Mouse (Mus musculus): Measurements from ENCODE around the gene Acrbp. TPM values are rescaled to one million over a fixed set of nuclear protein-coding genes. Genes with fewer than 3 reads are reported as not detected.

Gene Acrbp
- total RNA-seq, 2 experiments from 2014 or later: 7.3 to 8.0 TPM

DNA sequence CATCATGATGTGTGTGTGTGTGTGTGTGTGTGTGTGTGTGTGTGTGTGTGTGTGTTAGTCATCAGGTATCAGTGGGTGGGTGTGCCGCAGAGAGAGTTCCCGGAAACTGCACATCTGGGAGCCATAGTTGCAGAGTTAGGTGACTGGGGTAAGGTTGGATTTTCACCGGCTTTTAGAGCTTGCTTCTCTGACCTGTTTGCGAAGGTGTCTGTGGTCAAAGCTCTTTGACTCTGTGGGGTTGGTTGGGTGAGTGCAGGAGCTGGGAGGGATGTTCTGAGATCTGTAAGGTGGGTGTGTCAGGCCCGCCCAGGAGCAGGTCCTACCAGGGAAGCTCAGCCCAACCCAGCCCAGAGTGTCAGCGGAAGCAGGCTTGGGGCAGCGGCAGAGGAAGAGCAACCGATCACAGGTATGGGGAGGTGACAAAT, 18.1 kb downstream of the Acrbp start, which contains the start of gene Lpar5:
Gene Lpar5, plus strand, starts transcription at position 350 of the 425 bp plus-strand sequence.
- DNase-seq (ENCODE audit: low spot score in 2 of 2): no peak

DNA sequence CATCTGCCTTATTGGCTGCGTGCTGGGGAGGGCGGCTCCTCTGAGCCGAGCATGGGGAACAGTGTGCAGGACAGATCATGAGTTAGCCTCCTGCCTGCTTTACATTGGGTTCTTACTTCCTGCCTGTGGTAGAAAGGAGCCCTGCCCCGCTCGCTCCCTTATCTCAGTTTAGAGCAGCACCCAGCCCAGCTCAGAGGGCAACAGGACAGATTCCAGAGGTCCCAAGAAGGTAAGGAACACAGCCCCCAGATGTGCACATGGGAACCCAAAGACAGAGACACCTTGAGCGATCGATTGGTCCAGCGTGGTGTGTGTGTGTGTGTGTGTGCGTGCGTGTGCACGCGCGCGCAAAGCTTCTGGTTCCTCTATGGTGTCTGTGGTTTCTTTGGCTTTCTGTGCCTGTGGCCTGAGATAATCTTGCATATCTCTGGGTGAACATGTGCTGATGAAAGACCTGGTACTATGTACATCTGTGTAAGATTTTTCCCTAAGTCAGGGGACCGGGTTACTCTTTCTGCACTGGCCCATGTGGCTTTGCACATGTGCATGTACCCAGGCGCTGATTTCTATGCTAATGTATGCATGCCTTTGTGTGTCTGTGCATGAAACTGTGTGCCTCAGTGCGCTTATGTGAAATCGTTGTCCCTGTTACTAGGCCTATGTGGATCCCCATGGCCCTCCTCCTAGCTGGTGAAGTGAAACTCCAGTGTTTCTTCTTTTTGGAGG, 21.8 kb downstream of the Acrbp start:
- DNase-seq (ENCODE audit: low spot score in 2 of 2): no peak

DNA sequence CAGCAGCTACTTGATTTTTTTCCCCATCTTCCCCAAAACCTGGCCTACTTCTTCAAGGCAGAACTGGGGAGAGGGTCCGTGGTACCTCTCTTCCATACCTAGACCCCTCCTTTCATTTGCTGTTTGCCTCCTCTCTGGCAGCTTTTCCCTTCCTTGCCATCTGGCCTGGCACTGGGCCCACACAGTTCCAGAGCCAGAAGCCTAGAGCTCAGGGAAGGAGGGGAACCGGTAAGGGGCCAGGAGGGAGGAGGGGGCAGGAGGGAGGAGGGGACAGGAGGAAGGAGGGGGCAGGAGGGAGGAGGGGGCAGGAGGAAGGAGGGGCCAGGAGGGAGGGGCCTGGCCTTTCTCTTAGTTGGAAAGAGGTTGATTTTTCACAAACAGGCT, 22.4 kb downstream of the Acrbp start:
- DNase-seq (ENCODE audit: low spot score in 2 of 2): no peak

DNA sequence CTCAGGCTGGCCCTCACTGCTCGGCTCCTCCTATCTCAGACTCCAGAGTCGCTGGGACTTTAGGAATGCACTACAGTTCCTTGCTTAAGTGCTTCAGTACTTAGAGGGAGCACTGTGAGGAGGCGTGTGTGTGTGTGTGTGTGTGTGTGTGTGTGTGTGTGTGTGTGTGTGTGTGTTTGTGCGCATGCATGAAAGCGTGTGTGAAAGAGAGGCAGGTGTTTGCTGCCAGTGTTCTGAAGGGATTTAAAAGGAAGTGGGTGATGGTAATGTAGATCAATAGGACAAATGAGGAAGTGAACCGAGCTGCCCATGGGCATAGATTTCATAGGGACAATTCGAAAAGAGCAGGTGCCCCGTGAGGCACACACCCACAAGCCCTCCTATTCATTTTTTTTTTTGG, 24.3 kb downstream of the Acrbp start:
- no peak for DNase-seq (ENCODE audit: low spot score in 2 of 2)

DNA sequence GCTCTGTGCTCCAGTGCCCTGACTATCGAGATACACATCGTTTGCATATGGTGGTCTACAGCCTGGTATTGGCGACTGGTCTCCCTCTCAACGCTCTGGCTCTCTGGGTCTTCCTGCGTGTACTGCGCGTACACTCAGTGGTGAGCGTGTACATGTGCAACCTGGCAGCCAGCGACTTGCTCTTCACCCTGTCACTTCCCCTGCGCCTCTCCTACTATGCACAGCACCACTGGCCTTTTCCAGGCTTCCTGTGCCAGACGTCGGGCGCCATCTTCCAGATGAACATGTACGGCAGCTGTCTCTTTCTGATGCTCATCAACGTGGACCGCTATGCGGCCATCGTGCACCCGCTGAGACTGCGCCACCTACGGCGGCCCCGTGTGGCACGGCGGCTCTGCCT, 31.9 kb downstream of the Acrbp start:
- DNase-seq (ENCODE audit: low spot score in 2 of 2): no peak

DNA sequence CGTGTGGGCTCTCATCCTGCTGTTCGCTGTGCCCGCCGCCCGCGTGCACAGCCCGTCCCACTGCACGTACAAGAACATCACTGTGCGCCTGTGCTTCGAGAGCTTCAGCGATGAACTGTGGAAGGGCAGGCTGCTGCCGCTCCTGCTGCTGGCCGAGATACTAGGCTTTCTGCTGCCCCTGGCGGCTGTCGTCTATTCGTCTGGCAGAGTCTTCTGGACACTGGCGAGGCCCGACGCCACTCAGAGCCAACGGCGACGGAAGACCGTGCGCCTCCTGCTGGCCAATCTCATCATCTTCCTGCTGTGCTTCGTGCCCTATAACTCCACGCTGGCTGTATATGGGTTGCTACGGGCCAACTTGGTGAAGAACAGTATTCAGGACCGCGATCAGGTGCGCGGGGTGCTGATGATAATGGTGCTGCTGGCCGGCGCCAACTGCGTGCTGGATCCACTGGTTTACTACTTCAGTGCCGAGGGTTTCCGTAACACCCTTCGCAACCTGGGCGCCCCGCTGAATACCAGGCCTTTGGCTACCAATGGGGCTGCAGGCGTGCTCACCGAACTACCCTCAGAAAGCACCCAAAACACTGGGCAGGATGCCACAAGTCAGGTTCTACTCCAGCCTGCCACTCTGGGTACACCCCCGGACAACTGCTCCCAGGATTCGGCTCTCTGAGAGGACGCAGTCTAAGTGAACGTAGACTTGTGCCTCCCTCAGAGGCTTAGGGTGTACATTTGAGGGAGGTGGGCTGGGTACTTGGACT, 32.5 kb downstream of the Acrbp start:
- DNase-seq (ENCODE audit: low spot score in 2 of 2): peak; percentile 74 to 78

DNA sequence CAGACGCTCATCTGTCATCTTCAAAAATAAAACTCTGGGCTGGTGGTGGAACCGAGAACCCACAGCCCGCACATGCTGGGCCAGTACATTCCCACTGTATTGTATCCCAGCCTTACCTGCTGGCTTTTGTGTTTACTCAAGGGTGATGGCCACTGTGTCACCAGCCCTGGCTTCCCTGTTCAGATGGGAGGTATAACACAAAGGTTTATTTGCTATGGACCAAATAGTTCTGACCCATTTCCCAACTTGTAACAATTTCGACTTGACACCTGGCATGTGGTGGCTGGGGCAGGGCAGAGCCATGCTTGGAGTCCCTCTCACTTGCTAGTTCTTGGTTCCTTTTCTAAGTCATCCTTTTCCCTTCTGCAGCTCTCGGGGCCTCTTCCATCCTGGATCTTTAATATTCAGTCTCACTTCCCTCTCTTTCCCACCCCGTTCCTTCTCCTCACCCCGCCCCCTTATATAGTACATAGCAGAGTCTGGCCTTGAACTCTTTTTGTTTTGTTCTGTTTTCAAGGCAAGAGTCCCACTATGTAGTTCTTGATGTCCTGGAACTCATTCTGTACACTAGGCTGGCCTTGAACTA, 33.4 kb downstream of the Acrbp start:
- no peak for DNase-seq (ENCODE audit: low spot score in 2 of 2)

DNA sequence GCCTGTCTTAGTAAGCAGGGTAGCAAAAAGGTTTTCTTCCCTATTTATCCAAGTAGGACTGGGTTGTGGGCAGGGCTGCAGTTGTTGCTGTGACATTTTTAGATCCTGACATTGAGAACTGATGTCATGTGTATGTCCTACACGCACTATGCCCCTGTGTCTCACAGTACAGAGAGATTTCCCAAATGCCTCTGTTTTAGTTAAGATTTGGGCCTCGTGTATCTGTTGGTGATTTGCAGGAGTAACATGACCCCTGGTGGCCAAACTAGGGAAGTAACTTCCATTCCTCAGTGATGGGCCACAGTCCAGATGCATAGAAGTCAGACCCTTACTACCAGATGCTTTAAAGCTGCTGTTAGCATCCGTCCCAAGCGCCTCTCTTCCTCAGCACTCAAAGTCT, 34.9 kb downstream of the Acrbp start:
- no peak for DNase-seq (ENCODE audit: low spot score in 2 of 2)

DNA sequence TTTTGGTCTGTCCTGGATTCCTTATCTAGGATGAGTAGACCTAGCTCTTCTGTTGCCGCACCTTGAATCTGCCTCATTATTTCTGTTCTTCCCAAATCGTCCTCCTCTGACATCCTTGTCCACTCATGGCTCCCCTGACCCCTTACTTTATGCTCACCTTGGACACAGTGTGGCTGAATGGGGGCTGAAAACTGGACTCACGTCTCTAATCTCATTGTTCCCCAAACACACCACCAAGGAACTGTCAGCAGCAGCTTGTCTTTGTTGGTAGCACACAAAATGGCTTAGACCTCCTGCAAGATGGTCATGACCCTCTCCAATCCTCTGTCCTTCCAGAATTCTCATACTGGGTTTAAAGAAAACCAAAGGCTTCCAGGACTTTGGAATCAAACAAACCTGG, 38.4 kb downstream of the Acrbp start:
- no peak for DNase-seq (ENCODE audit: low spot score in 2 of 2)

DNA sequence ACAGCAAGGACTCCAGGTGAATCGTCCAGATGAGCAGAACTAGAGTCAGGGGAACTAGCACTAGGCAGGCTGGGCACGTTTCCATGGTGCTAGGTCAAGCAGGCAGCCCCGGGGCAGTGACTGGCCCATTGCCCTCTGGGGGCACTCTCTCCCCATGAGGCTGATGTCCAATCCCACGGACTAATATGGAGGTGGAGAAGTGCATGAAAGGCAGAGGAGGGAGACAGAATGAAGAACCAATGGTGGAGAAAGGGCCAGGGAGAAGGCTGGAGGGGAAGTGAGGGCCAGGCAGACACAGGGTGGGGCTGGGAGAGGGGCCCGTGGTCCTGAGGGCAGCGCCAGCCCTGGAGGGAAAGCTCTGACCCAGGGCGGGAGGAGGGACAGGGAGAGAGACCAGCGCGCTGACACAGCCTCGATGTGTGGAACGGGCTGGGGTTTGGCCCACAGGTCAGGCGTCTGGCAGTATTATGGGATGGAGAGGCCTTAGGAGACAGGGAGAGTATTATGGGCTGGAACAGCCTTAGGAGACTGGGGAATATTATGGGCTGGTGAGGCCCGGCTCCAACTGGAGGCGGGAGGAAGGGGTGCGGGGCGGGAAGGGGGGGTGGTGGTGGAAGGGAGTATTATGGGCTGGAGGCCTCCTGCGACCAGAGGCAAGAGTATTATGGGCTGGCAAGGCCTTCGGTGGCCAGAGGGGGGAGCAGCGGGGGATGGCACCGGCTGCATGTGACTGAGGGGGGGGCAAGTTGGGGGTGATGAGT, 39.3 kb downstream of the Acrbp start:
- peak; percentile 43 to 69 for DNase-seq (ENCODE audit: low spot score in 2 of 2)

DNA sequence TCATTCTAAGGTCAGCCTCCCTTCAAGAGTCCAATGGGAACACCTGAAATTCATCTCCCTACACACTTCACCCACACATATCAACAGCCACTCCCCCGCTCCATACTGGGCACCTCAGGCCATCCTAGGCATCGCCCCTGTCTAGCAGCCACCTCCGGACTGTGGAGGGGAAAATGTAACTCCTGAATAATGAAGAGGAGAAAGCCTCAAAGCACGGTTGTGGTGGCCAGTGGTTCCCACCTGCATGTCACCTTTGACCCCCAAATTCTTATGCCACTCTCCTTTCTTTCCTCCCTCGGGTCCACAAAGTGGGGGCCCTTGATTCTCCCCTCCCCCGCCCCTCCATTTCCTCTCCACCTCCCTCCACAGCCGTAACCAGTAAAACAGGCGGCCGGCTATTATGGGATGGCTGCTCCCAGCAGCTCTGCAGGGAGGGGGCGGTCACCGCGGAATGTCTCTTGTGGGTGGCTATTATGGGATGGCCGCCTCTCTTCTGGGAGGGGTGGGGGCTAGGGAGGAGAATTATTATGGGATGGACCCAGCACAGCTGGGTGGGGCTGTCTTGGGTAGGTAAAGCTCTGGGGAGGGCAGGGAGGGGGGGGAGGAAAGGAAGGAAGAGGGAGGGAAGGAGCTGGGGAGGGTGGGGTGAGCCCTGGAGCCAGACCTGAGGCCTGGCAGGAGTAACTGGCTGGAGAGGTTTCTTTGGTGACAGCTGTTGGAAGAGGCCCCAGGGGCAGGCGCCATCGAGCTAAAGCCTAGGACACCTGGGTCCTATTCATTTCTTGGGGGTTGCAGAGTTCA, 40.2 kb downstream of the Acrbp start:
- peak in 1 of 2 experiments; percentile 58 for DNase-seq (ENCODE audit: low spot score in 2 of 2)

DNA sequence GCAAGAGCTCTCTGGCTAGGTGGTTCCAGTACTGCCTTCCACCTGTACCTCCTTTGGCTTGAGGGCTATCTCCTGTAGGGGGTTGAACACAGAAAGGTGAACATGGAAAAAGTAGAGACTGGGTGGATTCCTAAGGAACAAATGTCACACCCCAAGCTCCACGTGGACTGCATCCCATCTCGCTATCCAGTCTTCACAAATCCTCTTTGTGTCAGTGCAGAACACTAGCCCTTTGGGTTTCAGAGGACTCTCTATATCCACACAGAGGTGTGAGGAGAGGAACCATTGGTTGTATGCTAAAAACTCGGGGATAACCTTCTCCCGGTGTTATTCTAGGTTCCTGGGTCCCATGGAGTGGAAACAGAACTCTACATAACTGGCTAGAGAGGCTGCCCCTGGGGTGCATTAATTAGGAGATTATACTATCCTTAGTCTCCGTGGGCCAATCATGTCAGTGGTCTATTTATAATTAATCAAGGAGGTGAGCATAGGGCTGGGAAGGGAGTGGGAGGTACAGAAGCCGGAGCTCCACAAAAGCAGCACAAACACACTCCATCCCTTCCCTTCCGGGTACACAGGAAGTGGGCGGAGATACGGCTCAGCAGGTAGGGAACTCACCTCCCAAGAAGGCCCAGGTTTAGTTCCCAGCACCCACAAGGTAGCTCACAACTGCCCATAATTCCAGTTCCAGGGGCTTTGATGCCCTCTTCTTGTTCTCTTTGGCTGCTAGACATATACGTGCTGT, 41.0 kb downstream of the Acrbp start:
- no peak for DNase-seq (ENCODE audit: low spot score in 2 of 2)

DNA sequence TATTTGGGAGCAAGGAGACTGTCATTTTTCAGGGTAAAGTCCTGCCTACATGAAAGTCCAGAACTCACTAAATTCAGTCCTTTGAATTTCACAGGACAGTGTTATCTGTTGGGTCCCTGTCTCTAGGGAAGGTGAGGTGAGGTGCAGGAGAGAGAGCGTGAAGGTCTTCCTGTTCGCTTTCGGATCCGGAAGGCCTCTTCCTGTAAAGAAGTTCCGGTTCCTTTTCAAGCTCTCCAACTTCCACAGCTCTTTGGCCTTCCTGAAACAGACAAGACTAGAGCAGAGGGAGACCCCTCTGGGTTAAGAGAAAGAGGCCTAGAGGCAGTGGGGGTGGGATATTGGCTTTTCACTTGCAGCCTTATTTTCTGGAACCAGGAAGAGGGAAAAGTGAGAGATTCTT, 42.9 kb downstream of the Acrbp start:
- DNase-seq (ENCODE audit: low spot score in 2 of 2): no peak

DNA sequence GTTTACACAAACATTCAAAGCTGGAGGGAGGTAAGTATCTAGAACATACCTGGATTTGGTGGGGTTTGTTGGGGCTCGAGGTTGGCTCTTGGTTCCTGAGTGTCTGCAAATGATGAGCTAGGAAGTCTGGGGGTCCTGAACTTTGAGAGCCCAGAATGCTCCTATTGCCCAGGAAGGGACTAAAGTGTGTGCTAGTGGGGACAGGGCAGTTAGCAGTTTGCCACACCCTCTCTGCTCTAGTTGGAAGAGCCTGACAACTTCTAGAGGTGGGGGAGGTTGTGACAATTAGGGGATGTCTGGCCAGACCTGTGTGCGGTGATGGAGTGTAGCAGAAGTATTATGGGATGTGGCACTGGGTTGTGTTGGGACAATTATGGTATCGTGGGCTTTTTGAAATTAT, 45.4 kb downstream of the Acrbp start:
- no peak for DNase-seq (ENCODE audit: low spot score in 2 of 2)

DNA sequence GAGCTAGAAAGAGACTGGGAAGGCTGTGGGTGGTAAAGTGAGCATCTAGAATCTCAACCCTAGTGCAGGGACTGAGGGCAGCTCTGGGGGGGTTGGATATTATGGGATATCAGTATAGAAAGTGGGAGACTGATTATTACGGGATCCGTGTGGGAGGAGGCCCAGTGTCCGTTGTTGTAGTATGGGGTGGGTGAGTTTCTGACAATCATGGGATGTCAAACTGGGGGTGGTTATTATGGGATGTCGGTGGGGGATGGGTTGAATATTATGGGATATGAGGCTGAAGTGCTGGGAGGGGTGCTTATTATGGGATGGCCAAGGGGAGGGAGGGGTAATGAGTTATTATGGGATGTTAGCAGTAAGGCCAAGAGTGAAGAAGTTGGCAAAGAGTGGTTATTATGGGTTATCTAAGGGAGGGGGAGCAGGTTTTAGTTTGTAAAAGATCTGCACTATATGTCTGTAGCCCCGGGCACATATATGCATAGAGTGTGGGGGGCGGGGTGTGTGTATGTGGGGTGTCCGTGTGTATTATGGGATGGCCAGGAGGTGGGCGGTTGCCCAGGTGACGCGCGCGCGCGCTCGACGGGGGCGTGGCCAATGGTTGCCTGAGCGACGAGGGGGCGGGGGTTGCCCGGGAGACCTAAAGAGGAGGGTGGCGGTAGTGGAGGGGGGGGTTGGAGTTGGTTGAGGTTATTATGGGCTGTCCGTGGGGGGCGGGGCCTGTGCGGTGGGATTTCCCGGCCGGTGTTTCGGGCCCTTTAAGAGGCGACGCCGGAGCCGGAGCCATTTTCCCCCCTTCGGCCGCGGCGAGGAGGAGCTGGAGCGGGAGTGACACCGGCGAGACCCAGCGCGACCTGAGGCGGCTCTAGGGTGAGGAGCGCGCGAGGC, 46.1 kb downstream of the Acrbp start, which contains the start of gene Chd4:
Gene Chd4, plus strand, starts transcription at position 591 of the 888 bp plus-strand sequence.
- peak; percentile 96 to 98 for DNase-seq (ENCODE audit: low spot score in 2 of 2)

DNA sequence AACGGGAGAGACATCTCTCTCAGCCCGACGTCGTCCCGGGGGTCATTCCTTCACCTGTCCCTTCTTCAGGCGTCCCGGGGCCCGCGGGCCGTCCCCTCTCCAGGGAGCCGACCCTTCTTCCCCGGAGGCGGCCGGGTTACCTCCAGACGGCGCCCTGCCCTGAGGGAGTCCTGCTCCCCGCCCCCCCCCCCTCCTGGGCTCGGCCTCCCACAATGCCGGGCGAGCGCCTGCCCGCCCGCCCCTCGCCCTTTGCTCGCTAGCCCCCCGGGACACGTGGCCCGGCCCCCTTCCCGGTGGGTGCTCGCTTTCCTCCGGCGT, 46.7 kb downstream of the Acrbp start:
- DNase-seq (ENCODE audit: low spot score in 2 of 2): no peak

DNA sequence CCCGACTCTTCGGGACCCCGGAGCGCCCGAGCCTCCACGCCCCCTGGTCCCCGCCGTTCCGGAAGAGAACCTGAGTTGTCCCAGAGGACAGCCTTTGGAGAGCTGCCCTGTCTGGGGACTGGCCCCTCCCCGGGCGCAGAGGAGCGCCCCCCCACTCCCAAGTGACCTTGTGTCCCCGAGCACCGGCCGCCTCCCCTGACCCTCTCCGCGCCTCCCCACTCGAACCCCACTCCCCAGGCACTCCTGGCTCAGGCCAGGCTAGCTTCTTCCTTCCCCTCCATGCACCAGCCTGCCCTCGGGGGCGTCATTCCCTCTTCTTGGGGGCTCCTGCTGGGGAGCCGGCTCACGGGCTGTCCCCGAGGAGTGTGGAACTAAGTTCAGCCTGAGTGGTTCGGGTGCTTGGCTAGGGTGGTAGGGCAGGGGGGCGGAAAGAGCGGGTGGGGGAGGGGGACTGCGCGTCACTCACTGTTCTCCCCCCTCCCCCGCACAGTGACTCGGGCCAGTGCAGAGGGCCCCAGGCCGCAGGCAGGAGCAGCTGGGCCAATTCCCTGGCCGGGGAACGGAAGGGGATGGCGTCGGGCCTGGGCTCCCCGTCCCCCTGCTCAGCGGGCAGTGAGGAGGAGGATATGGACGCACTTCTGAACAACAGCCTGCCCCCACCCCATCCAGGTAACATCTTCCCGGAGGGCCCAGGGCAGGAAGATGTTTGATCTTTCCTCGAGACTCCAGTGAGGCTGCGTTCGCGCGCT, 47.3 kb downstream of the Acrbp start:
- DNase-seq (ENCODE audit: low spot score in 2 of 2): peak; percentile 40 to 55

DNA sequence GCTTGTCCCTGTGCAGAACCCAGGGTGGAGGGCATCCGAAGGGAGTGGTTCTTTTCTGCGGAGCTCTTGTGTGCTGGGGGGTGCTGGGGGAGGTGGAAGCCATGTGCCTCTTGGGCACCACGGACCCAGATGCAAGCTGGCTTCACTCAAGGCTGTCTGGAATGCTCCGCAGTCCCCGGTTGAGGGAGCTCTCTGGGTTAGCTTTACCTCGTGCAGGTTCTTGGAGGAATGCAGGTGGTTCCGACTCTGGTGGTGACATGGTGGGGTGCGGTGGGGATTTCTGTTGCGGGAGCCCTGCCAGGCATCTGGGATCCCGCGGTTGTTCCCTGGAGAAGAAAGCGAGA, 47.8 kb downstream of the Acrbp start:
- no peak for DNase-seq (ENCODE audit: low spot score in 2 of 2)
